Mouse (Mus musculus) left cerebral cortex, postnatal 10 days (tissue): Measurements from ENCODE around the gene Cd3e. TPM values are rescaled to one million over a fixed set of nuclear protein-coding genes. Genes with fewer than 3 reads are reported as not detected.
"Not testable (repeated sequence)": the region's sequence is repeated elsewhere in the genome, so short reads cannot be mapped to it uniquely, and the experiment has no call there.

Experiments used
- DNase-seq, 2 experiments: peaks; one replicate each; pipeline ENCODE4 v3.0.0; 2021 to 2022; ENCODE audit warnings: low spot score in 2 of 2, mixed read lengths in 1 of 2; ENCODE audit errors: extremely low spot score in 1 of 2
- intact Hi-C: fragments of 180-260 bp; cut with DNase I; formaldehyde crosslinking; loops from one replicate; pipeline ENCODE4 v1.15.1; 2025
- total RNA-seq, 2 experiments: library from RNA; stranded (reverse); gene quantifications; 2 replicates each; pipeline ENCODE4 v1.2.3; 2021

The Cd3e gene
- not detected for total RNA-seq

DNA sequence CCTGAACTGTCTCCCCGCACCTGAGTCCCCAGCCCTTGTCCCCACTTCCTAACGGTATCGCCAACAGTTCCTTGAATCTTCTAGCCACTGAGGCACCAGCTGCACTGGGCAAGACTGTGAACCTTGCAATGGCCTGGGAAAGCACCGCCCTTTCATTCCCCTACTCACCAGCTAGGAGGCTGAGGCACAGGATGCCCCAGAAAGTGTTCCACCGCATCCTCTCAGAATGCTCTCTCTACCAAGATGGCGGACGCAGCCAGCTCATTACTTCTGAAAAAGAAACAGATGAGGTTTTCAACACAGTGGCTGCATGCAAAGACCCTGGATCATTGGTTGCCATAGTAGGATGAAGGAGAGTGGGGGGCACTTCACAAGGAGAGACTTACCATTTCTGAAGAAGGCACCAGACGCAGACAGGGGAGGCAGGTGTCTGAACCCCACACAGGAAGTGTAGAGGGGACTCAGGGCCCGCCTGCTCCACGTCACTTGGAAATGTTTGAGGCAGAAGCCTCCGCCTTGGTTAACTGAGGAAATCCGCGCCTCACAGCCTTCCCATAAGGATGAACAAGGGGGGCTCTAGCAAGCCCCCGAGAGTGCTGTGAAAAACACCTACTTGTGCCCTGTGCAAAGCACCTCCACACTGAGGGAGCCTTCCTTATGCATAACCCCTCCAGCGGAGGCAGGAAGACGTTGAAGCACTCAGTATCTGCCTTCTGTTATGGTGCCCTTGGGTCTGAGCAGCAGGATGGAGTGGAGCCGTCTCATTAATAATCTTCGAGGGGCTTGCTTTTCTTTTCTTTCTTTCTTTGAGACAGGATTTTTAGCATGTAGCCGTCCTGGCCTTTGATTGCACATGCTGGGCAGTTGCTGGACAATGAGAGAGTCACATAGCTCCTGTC is at the start of gene Cd3e:
TSS of gene Cd3e (minus strand) at position 448 of the 899 bp plus-strand sequence.
- intact Hi-C loops = no loop called here

DNA sequence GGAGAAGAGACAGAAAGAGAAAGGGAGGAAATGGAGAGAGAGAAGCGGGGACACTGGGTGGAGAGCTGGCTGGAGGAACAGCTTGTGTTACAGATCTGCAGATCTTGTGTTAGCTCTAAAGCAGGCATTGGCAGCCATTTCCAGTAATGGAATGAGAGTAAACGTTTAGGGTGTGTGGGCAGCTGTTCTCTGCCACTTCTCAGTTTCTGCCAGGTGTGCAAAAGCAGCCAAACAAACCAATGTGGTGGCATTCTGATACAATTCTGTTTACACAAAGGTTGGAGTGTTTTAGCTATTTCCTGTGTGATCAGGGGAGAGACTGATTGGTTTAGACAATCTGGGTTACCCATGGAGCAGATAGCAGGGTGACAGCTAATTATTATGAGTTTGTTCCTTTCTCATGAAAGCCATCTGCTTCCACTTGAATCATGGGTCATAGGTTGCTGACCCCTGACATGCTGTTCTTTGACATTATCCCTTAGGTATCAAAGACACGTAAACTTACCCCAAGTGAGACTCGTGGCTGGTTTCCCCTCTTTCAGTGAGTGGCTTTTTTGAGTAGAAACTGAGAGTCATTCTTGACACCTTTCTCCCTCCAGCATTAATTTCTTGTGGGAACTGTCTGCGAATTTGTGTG is 49.0 kb upstream of the Cd3e start:
- intact Hi-C loops = no loop called here
- DNase-seq = no peak

More for the DNA sequence above, at the start of gene Cd3e:
- DNase-seq = no peak

DNA sequence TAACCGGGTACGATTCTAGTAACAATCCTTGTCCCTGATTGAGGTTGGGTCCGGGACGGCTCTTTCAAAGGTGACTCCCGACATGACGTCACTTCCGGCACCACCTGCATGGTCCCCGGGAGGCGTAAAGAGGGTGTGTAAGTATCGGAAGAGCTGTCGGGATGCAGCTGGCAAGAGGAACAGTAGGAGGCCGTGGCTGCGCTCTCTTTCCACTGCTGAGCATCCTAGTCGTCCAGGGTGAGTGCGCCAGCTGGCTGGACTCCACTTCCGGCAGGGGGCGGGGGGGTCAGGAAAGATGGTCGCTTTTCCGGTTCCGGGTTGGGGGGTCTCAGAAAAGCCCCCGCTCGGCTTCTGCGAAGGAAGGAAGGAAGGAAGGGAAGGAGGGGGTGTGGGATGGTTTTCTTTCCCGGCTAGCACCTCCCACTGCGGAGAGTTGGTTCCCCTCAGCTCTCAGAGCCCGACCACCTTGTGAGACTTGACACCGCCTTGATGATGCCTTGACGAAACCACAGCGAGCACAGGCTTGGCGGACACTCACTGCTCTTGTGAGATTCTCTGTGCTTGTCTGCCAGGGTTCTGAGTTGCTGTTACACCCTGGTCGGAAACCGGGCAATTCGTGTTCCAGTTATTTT is 45.8 kb upstream of the Cd3e start, which contains the start of gene Mpzl3:
TSS of gene Mpzl3 (plus strand) at position 105 of the 632 bp plus-strand sequence.
- intact Hi-C loops = no loop called here
- peak; percentile 83 to 94 for DNase-seq

DNA sequence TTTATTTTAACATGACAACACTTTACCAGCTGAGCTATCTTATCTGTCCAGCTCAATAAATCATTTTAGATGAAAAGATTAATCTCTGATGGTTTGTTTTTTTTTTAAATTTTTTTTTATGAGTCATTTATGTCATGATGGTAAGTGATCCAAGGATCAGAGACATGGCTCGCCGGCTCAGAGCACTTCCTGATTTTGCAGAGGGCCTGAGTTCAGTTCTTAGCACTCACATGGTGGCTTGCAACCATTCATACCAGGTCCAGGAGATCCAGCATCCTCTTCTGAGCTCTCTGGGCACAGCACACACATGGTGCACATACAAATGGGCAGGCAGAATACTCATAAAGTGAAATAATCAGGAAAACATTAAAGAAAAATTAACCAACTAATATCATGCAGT is 40.9 kb upstream of the Cd3e start:
- no peak for DNase-seq
- intact Hi-C loops = no loop called here

DNA sequence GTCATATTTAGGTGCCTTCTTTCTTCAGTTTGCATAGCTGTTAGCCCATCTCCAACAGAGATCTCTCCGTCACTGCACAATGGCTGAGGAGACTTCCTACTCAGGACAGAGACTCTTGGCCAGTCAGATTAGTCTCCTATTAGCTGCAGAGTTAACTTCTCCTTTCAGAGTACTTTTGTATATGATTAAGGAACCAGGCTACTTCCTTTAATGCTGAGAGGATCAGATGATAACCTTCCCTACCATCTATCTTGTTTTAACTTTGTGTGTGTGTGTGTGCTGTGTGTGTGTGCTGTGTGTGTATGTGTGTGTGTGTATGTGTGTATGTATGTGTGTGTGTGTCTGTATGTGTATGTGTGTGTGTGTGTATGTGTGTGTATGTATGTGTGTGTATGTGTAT is 40.3 kb upstream of the Cd3e start:
- intact Hi-C loops = loop anchor here (5.0 kb wide), 1 partner anchor 82 kb away; the partner anchor contains the start of gene Ube4a
- no peak for DNase-seq

DNA sequence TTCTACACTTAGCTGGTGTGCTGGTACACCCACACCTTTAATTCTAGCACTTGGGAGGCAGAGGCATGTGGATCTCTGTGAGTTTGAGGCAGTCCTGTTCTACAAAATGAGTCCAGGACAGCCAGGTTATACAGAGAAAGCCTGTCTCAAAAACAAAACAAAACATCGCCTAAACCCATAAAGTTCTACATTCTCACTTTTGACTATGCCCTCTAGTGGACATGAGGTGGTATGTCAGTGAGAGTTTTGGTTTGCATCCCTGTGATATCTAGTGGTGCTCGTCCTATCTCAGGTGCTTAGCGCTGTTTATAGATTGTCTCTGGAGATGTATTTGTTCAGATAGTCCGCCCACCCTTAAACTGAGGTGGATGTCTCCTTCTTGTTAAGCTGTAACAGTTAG is 39.1 kb upstream of the Cd3e start:
- intact Hi-C loops = loop anchor here (5.0 kb wide), 1 partner anchor 81 kb away; the partner anchor contains the start of gene Ube4a
- peak in 1 of 2 experiments; percentile 13 for DNase-seq

DNA sequence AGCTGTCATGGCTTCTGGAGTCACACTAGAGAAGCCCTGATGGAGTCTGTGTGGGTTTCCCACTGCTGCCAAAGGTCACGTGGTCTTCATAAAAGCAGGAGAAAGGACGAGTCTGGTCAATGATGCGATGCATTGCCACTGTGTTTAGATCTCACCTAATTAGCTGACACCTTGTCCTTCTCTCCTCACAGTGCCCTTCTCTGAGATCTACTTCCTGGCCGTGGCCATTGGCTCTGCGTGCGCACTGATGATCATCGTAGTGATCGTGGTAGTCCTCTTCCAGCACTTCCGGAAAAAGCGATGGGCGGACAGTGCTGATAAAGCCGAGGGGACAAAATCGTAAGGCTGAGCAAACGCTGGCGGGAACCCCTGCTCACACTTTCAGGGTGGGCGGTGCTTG is 37.5 kb upstream of the Cd3e start:
- DNase-seq = no peak
- intact Hi-C loops = loop anchor here (5.0 kb wide), 1 partner anchor 80 kb away; the partner anchor contains the start of gene Ube4a

DNA sequence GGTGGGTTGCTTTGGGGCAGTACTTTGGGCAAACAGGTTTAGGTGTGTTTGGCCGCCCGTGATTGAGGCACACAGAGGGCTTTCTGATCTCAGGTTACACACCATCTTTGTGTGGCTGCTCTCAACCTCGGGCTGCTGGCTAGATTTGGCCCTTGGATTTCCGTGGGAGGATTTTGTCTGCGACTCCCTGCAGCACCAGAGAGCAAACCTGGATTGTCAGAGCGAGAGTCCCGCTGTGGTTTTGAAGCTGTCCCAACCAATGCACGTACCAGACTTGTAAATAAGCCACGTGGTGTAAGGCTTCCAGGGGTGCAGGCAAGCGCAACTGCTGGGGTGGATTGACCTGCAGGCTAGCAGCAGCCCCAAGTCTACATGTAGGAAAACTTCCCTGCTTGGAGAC is 33.5 kb upstream of the Cd3e start:
- peak in 1 of 2 experiments; percentile 33 for DNase-seq
- intact Hi-C loops = no loop called here

DNA sequence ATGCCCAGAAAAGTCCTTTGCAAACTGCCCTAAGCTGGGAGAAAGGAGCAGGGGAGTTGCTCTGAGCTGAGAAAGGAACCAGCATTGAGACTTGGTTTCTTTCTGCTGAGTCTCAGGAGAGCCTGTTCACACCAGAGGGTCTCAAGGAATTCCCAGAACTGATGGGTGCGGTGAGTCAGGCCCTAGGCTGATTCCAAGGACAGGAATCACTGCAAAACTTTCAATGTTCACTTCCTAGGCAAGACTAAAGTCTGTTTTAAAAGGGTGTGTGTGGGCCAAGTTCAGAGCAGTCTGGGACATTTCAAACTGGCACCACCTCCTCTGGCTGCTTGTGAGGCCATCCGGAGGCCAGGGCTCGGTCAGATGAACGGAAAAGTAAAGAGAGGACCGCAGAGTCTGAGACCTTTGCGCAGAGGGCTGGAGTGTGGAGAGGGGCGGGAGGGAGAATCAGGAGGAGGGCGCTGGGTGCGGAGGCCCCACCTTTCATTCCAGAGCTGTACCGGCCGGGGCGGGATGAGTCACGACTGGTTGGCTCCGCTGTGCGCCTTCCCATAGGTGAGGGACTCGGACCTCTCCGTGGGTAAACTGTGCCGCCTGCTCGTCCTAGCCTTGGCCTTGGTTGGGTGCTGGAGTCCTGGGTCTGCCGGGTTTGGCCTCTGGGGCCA is 32.8 kb upstream of the Cd3e start:
- intact Hi-C loops = no loop called here
- DNase-seq = peak in 1 of 2 experiments; percentile 49

DNA sequence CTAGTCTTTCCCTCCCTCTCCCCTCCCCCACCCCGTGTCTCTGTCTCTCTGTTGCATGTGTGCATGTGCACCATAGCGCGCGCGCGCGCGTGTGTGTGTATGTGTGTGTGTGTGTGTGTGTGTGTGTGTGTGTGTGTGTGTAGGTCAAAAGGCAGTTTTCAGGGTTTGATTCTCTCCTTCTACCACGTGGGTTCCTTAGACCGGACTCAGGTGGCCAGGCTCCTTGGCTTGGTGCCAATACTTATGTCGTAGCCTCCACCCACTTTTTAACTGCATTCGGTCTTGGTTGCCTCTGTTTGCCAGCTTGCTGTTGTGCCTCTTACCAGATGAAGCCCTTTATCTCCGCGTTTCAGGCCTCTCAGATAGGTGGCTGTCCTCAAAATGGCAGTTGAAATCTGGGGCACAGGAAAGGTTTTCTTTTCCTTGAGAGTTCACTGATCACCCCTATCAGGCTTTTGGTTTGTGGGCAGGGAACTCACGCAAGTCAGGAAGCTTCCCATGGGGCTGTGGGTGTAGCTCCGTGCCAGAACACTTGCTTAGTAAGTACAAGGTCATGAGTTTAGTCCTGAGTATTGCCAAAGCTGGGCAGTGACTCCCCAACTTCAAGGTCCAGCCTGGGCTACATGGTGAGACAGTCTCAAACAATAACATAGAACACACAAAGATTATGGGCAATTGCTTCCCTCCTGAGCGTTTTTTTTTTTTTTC is 31.9 kb upstream of the Cd3e start:
- DNase-seq = no peak
- intact Hi-C loops = no loop called here

DNA sequence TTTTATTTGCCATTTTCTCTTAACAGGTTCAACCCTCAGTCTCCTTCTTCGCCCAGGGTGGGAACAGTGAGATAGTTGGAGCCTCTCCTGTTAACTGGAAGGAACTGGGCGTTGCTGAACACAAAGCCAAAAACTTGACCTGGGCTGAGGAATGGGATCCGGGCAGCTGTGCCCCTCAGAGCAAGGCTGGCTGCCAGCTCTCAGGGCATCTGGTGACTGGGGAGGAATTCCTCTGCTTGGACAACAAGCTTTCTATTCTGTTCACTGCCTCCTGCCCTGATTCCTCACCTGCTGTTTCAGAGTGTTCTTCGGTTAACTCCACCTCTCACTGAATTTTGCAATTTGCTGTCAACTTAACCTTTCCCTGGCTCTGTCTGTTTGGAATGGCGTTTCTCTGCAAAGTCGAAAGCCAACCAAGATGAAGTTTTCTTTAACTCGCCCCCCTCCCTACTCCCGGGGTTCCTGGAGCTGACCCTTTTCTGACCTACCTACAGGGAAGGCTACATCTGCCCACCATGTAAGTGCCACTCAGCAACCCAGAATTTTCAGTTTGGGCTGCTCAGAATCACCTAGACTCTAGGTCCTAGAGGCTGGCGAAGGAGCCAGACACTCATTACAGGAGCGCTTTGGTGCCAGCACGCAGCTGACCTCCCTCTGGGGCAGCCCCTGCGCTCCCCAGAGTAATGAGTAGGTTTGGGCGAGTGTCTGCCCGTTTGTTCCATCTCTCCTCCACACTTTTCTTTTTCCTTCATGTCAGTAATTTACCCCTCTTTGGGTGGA is 30.8 kb upstream of the Cd3e start:
- intact Hi-C loops = no loop called here
- no peak for DNase-seq

DNA sequence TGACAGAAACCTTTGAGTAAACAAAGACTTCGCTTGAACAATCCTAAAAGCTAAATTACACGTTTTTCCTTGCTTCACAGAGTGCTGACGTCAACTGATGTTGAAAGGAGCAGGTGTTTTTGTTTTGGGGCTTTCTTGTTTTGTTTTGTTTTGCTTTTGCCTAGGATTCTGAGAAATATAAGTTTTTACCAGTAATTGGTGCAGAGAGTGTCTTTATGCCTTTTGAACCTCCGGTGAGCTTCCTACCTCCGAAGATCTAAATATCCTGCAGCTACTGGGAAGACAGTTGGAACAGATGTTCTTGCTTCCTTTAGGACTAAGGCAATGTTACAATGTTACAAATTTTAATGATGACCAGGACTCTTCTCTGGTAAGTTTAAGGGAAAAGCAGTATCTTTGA is 30.1 kb upstream of the Cd3e start, which contains the start of gene Mpzl2:
TSS of gene Mpzl2 (plus strand) at position 301 of the 400 bp plus-strand sequence.
- intact Hi-C loops = no loop called here
- DNase-seq = no peak

DNA sequence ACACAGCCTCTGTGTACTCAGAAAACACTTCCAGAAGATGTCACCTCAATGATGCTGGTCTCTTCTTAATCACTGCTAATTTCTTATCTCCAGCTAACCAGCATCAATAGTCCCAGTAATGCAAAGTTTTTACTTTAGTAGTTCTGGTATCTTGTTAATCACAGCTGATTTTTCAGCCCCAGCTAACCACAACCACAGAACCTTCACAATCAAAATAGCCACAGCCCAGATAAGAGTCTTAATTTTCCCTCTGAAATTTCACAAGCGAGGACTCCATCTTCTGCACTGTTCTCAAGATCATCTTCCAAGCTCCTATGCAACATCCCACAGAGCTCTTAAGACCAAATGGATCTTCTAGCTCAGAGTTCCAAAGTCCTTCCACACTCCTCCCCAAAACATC is 28.4 kb upstream of the Cd3e start:
- DNase-seq, intact Hi-C loops: not testable (repeated sequence)

DNA sequence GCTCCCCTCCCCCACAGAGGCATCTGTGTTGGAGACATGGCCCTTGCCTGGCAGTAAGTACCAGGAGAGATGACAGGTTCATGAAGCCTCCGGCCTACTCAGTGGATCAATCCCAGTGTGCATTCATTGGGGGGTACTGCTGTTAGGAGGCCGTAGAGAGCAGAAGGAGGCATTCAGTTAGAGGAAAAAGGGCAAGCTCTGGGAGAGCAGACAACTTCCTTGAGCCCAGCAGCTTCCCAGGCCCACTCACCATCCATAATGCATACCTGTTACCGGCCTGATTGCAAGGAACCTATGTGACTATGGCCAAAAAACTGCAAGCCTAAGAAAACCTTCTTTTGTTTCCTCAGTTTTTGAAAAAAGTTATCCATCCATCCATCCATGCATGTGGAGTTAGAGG is 25.1 kb upstream of the Cd3e start:
- no peak for DNase-seq
- intact Hi-C loops = loop anchor here (1.0 kb wide), 1 partner anchor 35 kb away; no protein-coding TSS in a partner anchor

DNA sequence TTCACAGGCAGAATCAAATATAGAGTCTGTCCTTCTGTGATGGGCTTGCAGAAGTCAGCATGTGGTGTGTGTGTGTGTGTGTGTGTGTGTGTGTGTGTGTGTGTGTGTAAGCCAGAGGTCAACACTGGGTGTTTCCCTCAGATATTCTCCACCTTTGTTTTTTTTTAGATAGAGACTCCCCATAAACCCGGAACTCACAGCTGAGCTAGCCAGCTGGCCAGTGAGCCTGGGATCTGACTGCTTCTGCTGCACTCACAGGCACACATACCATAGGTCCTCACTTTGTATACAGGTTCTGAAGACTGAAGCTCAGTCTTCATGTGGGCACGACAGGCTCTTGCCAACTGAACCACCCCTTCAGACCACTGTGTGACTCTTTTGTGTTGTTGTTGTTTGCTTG is 22.8 kb upstream of the Cd3e start:
- DNase-seq = no peak
- intact Hi-C loops = no loop called here

DNA sequence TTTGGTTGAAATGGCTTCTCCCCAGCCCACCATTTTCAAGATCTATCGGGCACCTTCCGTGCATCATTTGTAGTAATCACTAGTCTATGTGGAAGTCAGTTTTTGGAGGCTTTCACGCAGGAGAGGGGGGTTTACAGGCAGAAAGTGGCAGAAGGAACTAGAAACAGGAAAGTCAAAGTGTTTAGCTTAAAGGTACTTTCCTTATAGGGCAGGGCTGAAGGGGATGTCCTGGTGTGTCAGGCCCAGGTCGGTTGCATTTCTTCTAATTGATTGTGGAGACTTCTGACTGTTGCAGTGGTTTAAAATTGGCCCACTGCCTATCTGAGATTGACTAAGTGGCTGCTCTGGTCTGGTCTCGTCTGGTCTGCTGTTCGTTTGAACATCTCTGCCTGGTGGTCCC is 20.9 kb upstream of the Cd3e start:
- no peak for DNase-seq
- intact Hi-C loops = no loop called here

DNA sequence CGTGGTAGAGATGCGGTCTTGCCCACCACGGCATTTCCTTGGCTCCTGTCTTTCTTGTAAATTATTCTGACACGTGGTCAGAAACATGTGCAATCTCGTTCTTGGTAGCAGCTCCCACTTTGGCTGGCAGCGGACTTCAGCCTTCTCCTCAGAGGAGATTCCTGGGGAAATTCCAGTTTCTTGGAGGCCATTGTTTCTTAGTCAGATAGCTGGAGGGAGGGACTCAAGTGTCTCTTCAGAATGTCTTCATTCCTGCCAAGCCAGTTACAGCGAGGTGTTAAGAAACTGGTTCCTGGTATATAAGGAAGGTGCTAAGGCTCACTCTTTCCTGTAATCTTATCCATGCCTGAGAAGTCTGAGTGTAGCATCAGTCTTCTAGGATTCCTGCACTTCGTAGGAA is 17.9 kb upstream of the Cd3e start:
- intact Hi-C loops = no loop called here
- no peak for DNase-seq
